Mouse (Mus musculus) cerebral cortex, adult 2 months (tissue): Measurements from ENCODE around the gene Tgm2.

Source experiments
- WGBS: fragments of 180-500 bp; shearing (Covaris S2); methylation state at CpG from one replicate; pipeline ENCODE4 v1.1.7; 2018; 5-methylcytosine and 5-hydroxymethylcytosine counted together

Gene Tgm2

GRCm38 (mm10) chr2:158114931-158115330, 31.3 kb downstream of the Tgm2 start:
- WGBS: 84% methylated on average over 5 of the region's 5 CpGs

GRCm38 (mm10) chr2:158113591-158114257, 32.5 kb downstream of the Tgm2 start:
- 59% methylated on average over 9 of the region's 9 CpGs for WGBS

GRCm38 (mm10) chr2:158109516-158109915, 36.7 kb downstream of the Tgm2 start:
- WGBS: 48% methylated on average over 8 of the region's 8 CpGs

GRCm38 (mm10) chr2:158106947-158107587, 39.2 kb downstream of the Tgm2 start:
- 50% methylated on average over 6 of the region's 6 CpGs for WGBS

GRCm38 (mm10) chr2:158105605-158106004, 40.6 kb downstream of the Tgm2 start:
- 95% methylated on average over 6 of the region's 6 CpGs for WGBS

- WGBS: 93% methylated on average over 6 of the region's 6 CpGs
Observed at GRCm38 (mm10) chr2:158104966-158105365, 41.3 kb downstream of the Tgm2 start.

GRCm38 (mm10) chr2:158101768-158102167, 44.5 kb downstream of the Tgm2 start:
- 59% methylated on average over 5 of the region's 5 CpGs for WGBS

- WGBS: 81% methylated on average over 3 of the region's 3 CpGs
Observed at GRCm38 (mm10) chr2:158099537-158099936, 46.7 kb downstream of the Tgm2 start.

- WGBS: 92% methylated on average over 5 of the region's 5 CpGs
Observed at GRCm38 (mm10) chr2:158098730-158099129, 47.5 kb downstream of the Tgm2 start.

GRCm38 (mm10) chr2:158097071-158097470, 49.2 kb downstream of the Tgm2 start:
- 86% methylated on average over 5 of the region's 5 CpGs for WGBS

- WGBS: 73% methylated on average over 5 of the region's 5 CpGs
Observed at GRCm38 (mm10) chr2:158094846-158095245, 51.4 kb downstream of the Tgm2 start.

- WGBS: 81% methylated on average over 7 of the region's 7 CpGs
Observed at GRCm38 (mm10) chr2:158094300-158094699, 51.9 kb downstream of the Tgm2 start.

GRCm38 (mm10) chr2:158093345-158093744, 52.9 kb downstream of the Tgm2 start:
- WGBS: 51% methylated on average over 5 of the region's 5 CpGs

GRCm38 (mm10) chr2:158090096-158090495, 56.1 kb downstream of the Tgm2 start:
- 95% methylated on average over 4 of the region's 4 CpGs for WGBS

GRCm38 (mm10) chr2:158084486-158084885, 61.8 kb downstream of the Tgm2 start:
- WGBS: 72% methylated on average over 8 of the region's 8 CpGs

GRCm38 (mm10) chr2:158080622-158081241, 65.5 kb downstream of the Tgm2 start:
- WGBS: 91% methylated on average over 9 of the region's 9 CpGs

GRCm38 (mm10) chr2:158079843-158080395, 66.3 kb downstream of the Tgm2 start:
- 53% methylated on average over 9 of the region's 9 CpGs for WGBS

- WGBS: 72% methylated on average over 7 of the region's 7 CpGs
Observed at GRCm38 (mm10) chr2:158078971-158079370, 67.3 kb downstream of the Tgm2 start.

GRCm38 (mm10) chr2:158077981-158078380, 68.3 kb downstream of the Tgm2 start:
- WGBS: 52% methylated on average over 2 of the region's 2 CpGs

- WGBS: 75% methylated on average over 6 of the region's 6 CpGs
Observed at GRCm38 (mm10) chr2:158076690-158077089, 69.5 kb downstream of the Tgm2 start.

GRCm38 (mm10) chr2:158074835-158075234, 71.4 kb downstream of the Tgm2 start:
- 73% methylated on average over 5 of the region's 5 CpGs for WGBS

- WGBS: 65% methylated on average over 5 of the region's 5 CpGs
Observed at GRCm38 (mm10) chr2:158071633-158071995, 74.6 kb downstream of the Tgm2 start.
